Mouse (Mus musculus) embryonic fibroblast, embryonic 13.5 days (primary cell): ENCODE data around the gene Fgf14.

ENCODE experiments used
- CTCF ChIP-seq: IDR thresholded peaks from 2 replicates; pipeline ENCODE4 v1.5.1; 2011; ENCODE audit warnings: mild to moderate bottlenecking, control low read depth, low read length, moderate library complexity, borderline replicate concordance; ENCODE audit not compliant: insufficient read depth
- POLR2A ChIP-seq: IDR thresholded peaks from 2 replicates; pipeline ENCODE4 v1.6.1; 2011; ENCODE audit warnings: low read depth, mild to moderate bottlenecking, control low read depth, low read length, moderate library complexity

GRCm38 (mm10) chr14:124488971-124489370 is 188.0 kb downstream of the Fgf14 start:
- no peak for TF ChIP-seq CTCF
- no peak for TF ChIP-seq POLR2A
